Mouse (Mus musculus): ENCODE measurements at regions not wholly inside any gene's neighbourhood (a gene's known extent, or its start where the extent isn't known, plus 50 kb on each side); places are given as distances from the start of the nearest gene placed in this dataset.

- Histone ChIP-seq H3K4me2 (ENCODE audit: low read depth, low read length) (no peak overlapping the region), H3K27ac (ENCODE audit: low read depth) (no peak overlapping the region), H3K9ac (replicated peaks) (no peak overlapping the region), H3K9me3 (ENCODE audit: low read length) (no peaks in the 10 kb centered on the region), H3K27me3 (ENCODE audit: insufficient read depth, low read length) (no peaks in the 10 kb centered on the region), H3K36me3 (replicated peaks; ENCODE audit: insufficient read depth, low read length) (no peaks in the 10 kb centered on the region), H3K4me3 (ENCODE audit: low read depth, low read length) (no peak overlapping the region), H3K4me1 (ENCODE audit: insufficient read depth) (no peaks in the 10 kb centered on the region)
- no peak for ATAC-seq
- DNase-seq, result no peak
- TF ChIP-seq EP300 (IDR thresholded peaks at IDR 0.05; ENCODE audit: low read depth), result no peak
- no peak for TF ChIP-seq CTCF (IDR thresholded peaks at IDR 0.05; ENCODE audit: low read depth)
- 43% methylated on average over 2 of the region's 2 CpGs for WGBS (ENCODE audit: insufficient replicate concordance)
Measured at GRCm38 (mm10) chr10:98155982-98156381, 429.4 kb upstream of the C030005K15Rik start.

- no peak overlapping the region for H3K4me2 ChIP-seq (ENCODE audit: low read depth, low read length)
- WGBS (ENCODE audit: insufficient replicate concordance), result 67% methylated on average over 3 of the region's 3 CpGs
- no peaks in the 10 kb centered on the region for H3K4me1 ChIP-seq (ENCODE audit: insufficient read depth)
- DNase-seq (no peak), ATAC-seq (no peak)
- H3K27me3 ChIP-seq (ENCODE audit: insufficient read depth, low read length), result no peaks in the 10 kb centered on the region
- no peaks in the 10 kb centered on the region for H3K36me3 ChIP-seq (replicated peaks; ENCODE audit: insufficient read depth, low read length)
- H3K4me3 ChIP-seq (ENCODE audit: low read depth, low read length), result no peak overlapping the region
- TF ChIP-seq CTCF (IDR thresholded peaks at IDR 0.05; ENCODE audit: low read depth) (no peak), EP300 (IDR thresholded peaks at IDR 0.05; ENCODE audit: low read depth) (no peak)
- H3K9me3 ChIP-seq (ENCODE audit: low read length), result no peaks in the 10 kb centered on the region
- H3K27ac ChIP-seq (ENCODE audit: low read depth), result no peak overlapping the region
- no peak overlapping the region for H3K9ac ChIP-seq (replicated peaks)
Measured at GRCm38 (mm10) chr10:98185666-98186065, 459.1 kb upstream of the C030005K15Rik start.

GRCm38 (mm10) chr10:98196852-98197251 is 470.3 kb upstream of the C030005K15Rik start:
- H3K36me3 ChIP-seq (replicated peaks; ENCODE audit: insufficient read depth, low read length), result no peaks in the 10 kb centered on the region
- ATAC-seq, result no peak
- 70% methylated on average over 4 of the region's 4 CpGs for WGBS (ENCODE audit: insufficient replicate concordance)
- no peak overlapping the region for H3K4me2 ChIP-seq (ENCODE audit: low read depth, low read length)
- TF ChIP-seq CTCF (IDR thresholded peaks at IDR 0.05; ENCODE audit: low read depth), result no peak
- TF ChIP-seq EP300 (IDR thresholded peaks at IDR 0.05; ENCODE audit: low read depth), result no peak
- H3K9ac ChIP-seq (replicated peaks), result no peak overlapping the region
- no peak overlapping the region for H3K4me3 ChIP-seq (ENCODE audit: low read depth, low read length)
- DNase-seq, result no peak
- no peak overlapping the region for H3K27ac ChIP-seq (ENCODE audit: low read depth)
- no peaks in the 10 kb centered on the region for H3K9me3 ChIP-seq (ENCODE audit: low read length)
- H3K27me3 ChIP-seq (ENCODE audit: insufficient read depth, low read length), result no peaks in the 10 kb centered on the region
- H3K4me1 ChIP-seq (ENCODE audit: insufficient read depth), result no peaks in the 10 kb centered on the region

- Histone ChIP-seq H3K27me3 (ENCODE audit: insufficient read depth, low read length) (no peaks in the 10 kb centered on the region), H3K4me2 (ENCODE audit: low read depth, low read length) (no peak overlapping the region)
- TF ChIP-seq EP300 (IDR thresholded peaks at IDR 0.05; ENCODE audit: low read depth) (no peak), CTCF (IDR thresholded peaks at IDR 0.05; ENCODE audit: low read depth) (no peak)
Measured at GRCm38 (mm10) chr10:98210246-98210645, 483.7 kb upstream of the C030005K15Rik start.

GRCm38 (mm10) chr10:98212876-98213587 is 486.5 kb upstream of the C030005K15Rik start:
- TF ChIP-seq EP300 (IDR thresholded peaks at IDR 0.05; ENCODE audit: low read depth) (no peak), CTCF (IDR thresholded peaks at IDR 0.05; ENCODE audit: low read depth) (no peak)
- H3K9me3 ChIP-seq (ENCODE audit: low read length), result no peaks in the 10 kb centered on the region
- H3K27ac ChIP-seq (ENCODE audit: low read depth), result no peak overlapping the region
- H3K9ac ChIP-seq (replicated peaks), result no peak overlapping the region
- H3K4me2 ChIP-seq (ENCODE audit: low read depth, low read length), result no peak overlapping the region
- H3K36me3 ChIP-seq (replicated peaks; ENCODE audit: insufficient read depth, low read length), result no peaks in the 10 kb centered on the region
- no peaks in the 10 kb centered on the region for H3K4me1 ChIP-seq (ENCODE audit: insufficient read depth)
- 68% methylated on average over 7 of the region's 7 CpGs for WGBS (ENCODE audit: insufficient replicate concordance)
- no peaks in the 10 kb centered on the region for H3K27me3 ChIP-seq (ENCODE audit: insufficient read depth, low read length)
- no peak for ATAC-seq
- no peak overlapping the region for H3K4me3 ChIP-seq (ENCODE audit: low read depth, low read length)
- DNase-seq, result no peak

More at GRCm38 (mm10) chr10:98210246-98210645, 483.7 kb upstream of the C030005K15Rik start:
- H3K27ac ChIP-seq (ENCODE audit: low read depth), result no peak overlapping the region
- no peaks in the 10 kb centered on the region for H3K9me3 ChIP-seq (ENCODE audit: low read length)
- no peak overlapping the region for H3K9ac ChIP-seq (replicated peaks)
- no peak for DNase-seq
- no peaks in the 10 kb centered on the region for H3K36me3 ChIP-seq (replicated peaks; ENCODE audit: insufficient read depth, low read length)
- H3K4me1 ChIP-seq (ENCODE audit: insufficient read depth), result no peaks in the 10 kb centered on the region
- ATAC-seq, result no peak
- WGBS (ENCODE audit: insufficient replicate concordance), result 68% methylated on average over 2 of the region's 2 CpGs
- no peak overlapping the region for H3K4me3 ChIP-seq (ENCODE audit: low read depth, low read length)

- Histone ChIP-seq H3K4me1 (ENCODE audit: insufficient read depth) (no peaks in the 10 kb centered on the region), H3K4me2 (ENCODE audit: low read depth, low read length) (no peak overlapping the region), H3K9ac (replicated peaks) (no peak overlapping the region), H3K4me3 (ENCODE audit: low read depth, low read length) (no peak overlapping the region), H3K9me3 (ENCODE audit: low read length) (no peaks in the 10 kb centered on the region), H3K27me3 (ENCODE audit: insufficient read depth, low read length) (no peaks in the 10 kb centered on the region), H3K27ac (ENCODE audit: low read depth) (no peak overlapping the region), H3K36me3 (replicated peaks; ENCODE audit: insufficient read depth, low read length) (no peaks in the 10 kb centered on the region)
- WGBS (ENCODE audit: insufficient replicate concordance), result 82% methylated on average over 5 of the region's 5 CpGs
- ATAC-seq (no peak), DNase-seq (no peak)
- TF ChIP-seq EP300 (IDR thresholded peaks at IDR 0.05; ENCODE audit: low read depth), result no peak
- TF ChIP-seq CTCF (IDR thresholded peaks at IDR 0.05; ENCODE audit: low read depth), result no peak
Measured at GRCm38 (mm10) chr10:98231017-98231416, 504.5 kb upstream of the C030005K15Rik start.

Measured in liver, postnatal 0 days (tissue).